Mouse (Mus musculus) c-Kit-positive CD71-positive TER-119-positive erythroid progenitor cells, embryonic 14.5 days (primary cell): ENCODE data around the gene Col19a1.

Source experiments
- DNase-seq: peaks from one replicate; pipeline ENCODE4 v3.0.0-alpha.2; 2013; ENCODE audit warnings: low spot score

The Col19a1 gene

GRCm38 (mm10) chr1:24461305-24461887 lies 125.9 kb downstream of the Col19a1 start:
- DNase-seq, result no peak

GRCm38 (mm10) chr1:24458015-24458414 lies 129.3 kb downstream of the Col19a1 start:
- no peak for DNase-seq

GRCm38 (mm10) chr1:24452572-24453269 lies 134.6 kb downstream of the Col19a1 start:
- no peak for DNase-seq

- DNase-seq, result no peak
These were observed 135.1 kb downstream of the Col19a1 start for GRCm38 (mm10) chr1:24452159-24452558.

GRCm38 (mm10) chr1:24437425-24437824 lies 149.8 kb downstream of the Col19a1 start:
- DNase-seq, result no peak

GRCm38 (mm10) chr1:24428306-24428705 lies 159.0 kb downstream of the Col19a1 start:
- no peak for DNase-seq

GRCm38 (mm10) chr1:24378125-24378821 lies 209.0 kb downstream of the Col19a1 start:
- no peak for DNase-seq

GRCm38 (mm10) chr1:24374902-24375301 lies 212.4 kb downstream of the Col19a1 start:
- DNase-seq, result no peak

GRCm38 (mm10) chr1:24373671-24374070 lies 213.6 kb downstream of the Col19a1 start:
- no peak for DNase-seq

- no peak for DNase-seq
These were observed 214.6 kb downstream of the Col19a1 start for GRCm38 (mm10) chr1:24372471-24373258.

GRCm38 (mm10) chr1:24367570-24368517 lies 219.4 kb downstream of the Col19a1 start:
- DNase-seq, result no peak

GRCm38 (mm10) chr1:24364775-24365174 lies 222.5 kb downstream of the Col19a1 start:
- DNase-seq, result no peak

GRCm38 (mm10) chr1:24361990-24362635 lies 225.2 kb downstream of the Col19a1 start:
- no peak for DNase-seq

- no peak for DNase-seq
These were observed 237.6 kb downstream of the Col19a1 start for GRCm38 (mm10) chr1:24349462-24350217.

- no peak for DNase-seq
These were observed 239.6 kb downstream of the Col19a1 start for GRCm38 (mm10) chr1:24347621-24348160.

- no peak for DNase-seq
These were observed 249.6 kb downstream of the Col19a1 start for GRCm38 (mm10) chr1:24337556-24338275.

GRCm38 (mm10) chr1:24336051-24336450 lies 251.2 kb downstream of the Col19a1 start:
- DNase-seq, result no peak

- DNase-seq, result no peak
These were observed 270.2 kb downstream of the Col19a1 start for GRCm38 (mm10) chr1:24316961-24317589.

- no peak for DNase-seq
These were observed 270.8 kb downstream of the Col19a1 start for GRCm38 (mm10) chr1:24316490-24316889.
